Mouse (Mus musculus): ENCODE results near the gene Fam172a.

Gene Fam172a

DNA sequence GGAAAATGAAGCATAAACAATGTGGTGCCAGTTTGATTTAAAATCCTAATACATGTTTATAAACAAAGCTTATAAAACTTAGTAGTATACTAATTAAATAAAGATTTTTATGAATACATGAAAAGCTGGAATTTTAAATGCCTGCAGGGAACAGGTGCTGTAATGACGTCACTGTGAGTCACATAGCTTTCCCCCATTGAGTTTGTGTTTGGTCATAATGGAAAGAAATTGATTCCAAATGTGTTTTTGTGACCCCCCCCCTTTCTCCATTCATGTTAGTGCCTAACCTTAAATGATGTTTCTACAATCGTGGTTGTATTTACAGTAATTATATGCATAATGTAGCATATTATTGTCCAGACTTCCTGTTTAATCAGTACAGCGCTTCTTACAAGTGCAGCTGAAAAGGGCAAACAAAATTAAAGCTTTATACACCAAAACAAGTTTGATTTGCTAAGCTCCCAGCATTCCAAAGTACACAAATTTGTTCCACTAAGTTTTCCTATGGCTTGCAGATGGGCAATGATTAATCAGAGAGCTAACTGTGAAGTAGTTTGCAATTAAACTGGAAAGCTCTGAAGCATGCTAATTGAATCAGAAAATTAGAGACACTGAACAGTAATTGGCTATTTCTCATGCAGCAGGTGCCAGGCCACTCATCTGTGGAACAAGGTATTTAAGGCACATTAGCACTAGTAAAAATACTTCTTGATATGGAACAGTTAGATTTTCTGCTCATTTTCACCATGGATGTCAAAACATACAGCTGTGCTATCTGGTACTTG lies 398.1 kb downstream of the Fam172a start:
- DNase-seq (ENCODE audit: low read depth, low spot score), result no peak

DNA sequence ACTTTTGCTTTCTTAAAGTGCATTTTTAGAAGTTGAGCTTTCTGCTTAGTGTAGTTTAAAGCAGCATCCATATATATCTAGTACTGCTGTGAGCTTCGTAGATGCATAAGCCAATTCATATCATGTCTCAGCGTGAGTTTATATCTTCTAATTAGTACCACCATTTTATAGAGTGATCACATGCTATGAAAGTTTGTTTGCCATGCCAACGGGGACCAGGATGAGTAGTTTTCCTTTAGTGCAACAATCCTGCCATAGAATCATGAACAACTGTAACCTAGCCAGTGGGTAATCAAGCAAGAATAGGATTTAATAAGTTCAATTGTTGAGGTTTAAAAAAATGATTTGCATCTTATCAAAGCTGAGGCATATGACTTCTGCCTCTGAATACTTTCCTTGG lies 398.8 kb downstream of the Fam172a start:
- no peak for DNase-seq (ENCODE audit: low read depth, low spot score)

DNA sequence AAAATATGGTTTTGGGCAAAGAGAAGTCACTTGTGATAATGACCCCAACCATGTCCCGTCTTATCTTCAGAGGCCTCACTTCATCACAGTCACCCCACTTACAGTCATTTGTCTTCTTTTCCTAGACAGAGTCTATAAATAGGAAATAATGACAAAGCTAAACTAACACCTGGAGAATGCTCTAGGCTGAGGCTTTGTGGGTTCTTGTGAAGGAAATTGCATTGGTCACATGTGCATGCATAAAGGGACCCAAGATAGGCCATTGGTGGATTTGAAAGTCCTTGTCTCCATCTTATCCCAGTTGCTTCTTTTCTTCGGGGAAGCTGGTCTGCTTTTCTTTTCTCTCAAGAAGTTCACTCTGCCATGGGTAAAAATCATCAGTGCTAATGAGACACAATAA lies 400.5 kb downstream of the Fam172a start:
- no peak for DNase-seq (ENCODE audit: low read depth, low spot score)

- DNase-seq (ENCODE audit: low read depth, low spot score), result no peak
These were observed 403.0 kb downstream of the Fam172a start for GRCm38 (mm10) chr13:78104851-78105250.

GRCm38 (mm10) chr13:78110648-78111047 lies 408.8 kb downstream of the Fam172a start:
- no peak for DNase-seq (ENCODE audit: low read depth, low spot score)

- DNase-seq (ENCODE audit: low read depth, low spot score), result no peak
These were observed 412.1 kb downstream of the Fam172a start for GRCm38 (mm10) chr13:78113978-78114377.

GRCm38 (mm10) chr13:78118715-78119114 lies 416.9 kb downstream of the Fam172a start:
- no peak for DNase-seq (ENCODE audit: low read depth, low spot score)

- no peak for DNase-seq (ENCODE audit: low read depth, low spot score)
These were observed 420.2 kb downstream of the Fam172a start for GRCm38 (mm10) chr13:78121991-78122390.

DNA sequence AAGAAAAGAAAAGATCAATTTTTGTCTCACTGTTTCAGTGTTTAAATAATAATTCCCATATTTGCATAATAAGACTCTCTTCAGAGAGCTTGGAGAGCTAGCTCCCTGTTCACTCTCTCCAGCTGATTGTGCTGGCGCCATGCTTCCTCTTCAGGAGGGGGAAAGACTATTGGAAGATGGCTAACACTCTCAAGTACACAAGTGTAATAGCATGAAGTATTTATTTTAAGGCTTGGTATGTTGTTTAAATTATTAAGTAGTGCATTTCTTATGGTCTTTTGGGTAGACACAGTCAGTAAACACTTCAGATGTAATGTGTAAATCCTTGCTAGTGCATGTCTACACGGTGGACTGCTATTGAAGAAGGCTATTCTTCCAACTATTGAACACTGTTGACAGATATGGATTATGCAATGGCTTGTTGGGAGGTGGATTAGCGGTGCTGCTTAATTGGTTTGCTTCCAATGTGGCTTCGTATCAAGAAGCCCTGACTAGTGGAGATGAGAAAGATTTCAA lies 422.1 kb downstream of the Fam172a start:
- DNase-seq (ENCODE audit: low read depth, low spot score), result no peak

DNA sequence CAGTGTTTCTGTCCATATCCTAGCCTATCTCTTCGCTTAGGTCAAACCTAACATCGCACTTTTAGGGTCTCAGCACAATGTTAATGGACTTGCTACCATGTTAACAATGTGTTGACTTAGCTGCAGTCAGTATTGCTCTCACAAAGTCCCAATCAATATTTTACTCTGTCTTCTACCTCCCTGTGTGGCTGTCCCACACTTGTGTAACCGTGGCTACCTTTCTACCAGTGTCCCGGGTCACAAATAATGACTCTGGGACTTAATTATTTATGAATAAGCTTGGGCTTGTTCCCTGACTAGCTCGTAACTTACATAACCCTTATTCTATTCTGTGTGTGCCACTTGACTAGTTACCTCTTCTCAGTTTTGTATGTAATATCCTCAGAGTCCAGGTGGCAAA lies 455.6 kb downstream of the Fam172a start:
- no peak for DNase-seq (ENCODE audit: low read depth, low spot score)

- DNase-seq (ENCODE audit: low read depth, low spot score), result no peak
These were observed 460.3 kb downstream of the Fam172a start for GRCm38 (mm10) chr13:78162149-78162548.

DNA sequence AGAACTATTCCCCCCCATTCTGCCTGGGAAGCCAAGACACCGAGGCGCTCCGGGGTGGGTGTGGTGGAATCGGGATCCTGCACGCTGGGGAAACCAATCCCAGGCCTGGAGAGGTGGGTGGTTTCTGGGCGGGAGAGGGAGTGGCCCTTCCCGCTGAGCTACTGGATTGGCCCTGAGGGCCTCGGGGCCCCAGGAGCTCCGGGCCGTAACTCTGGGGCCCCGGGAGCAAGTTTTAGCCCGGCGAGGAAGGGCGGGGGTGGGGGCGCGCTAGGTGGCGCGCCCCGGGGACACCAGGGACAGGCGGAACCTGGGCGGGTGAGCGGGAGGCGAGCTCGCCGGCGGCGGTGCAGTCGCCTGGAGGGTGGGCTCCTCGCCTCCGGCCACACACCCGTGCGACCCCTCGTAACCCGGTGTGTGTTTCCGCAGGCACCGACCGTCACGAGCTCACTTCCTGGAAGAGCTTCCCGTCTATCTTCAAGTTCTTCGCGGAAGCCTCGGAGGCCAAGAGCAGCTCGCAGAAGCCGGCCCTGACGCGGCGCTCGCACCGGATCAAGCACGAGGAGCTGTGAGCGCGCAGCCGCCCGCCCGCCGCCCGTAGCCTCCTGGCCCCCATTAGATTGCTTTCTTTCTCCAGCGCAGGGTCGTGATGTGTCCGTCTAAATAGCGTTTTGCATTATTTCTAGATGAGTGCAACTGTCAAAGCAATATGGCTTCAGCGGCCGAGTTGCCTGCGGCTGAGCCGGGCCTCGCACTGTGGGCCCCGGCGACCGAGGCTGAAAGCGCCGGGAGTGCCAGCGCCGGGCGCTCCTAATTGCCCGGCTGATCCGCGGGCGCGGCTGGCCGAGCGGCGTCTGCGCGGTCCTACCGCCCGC lies 461.5 kb downstream of the Fam172a start:
- DNase-seq (ENCODE audit: low read depth, low spot score), result no peak

- no peak for DNase-seq (ENCODE audit: low read depth, low spot score)
These were observed 463.1 kb downstream of the Fam172a start for GRCm38 (mm10) chr13:78164941-78165340.

GRCm38 (mm10) chr13:78168166-78168565 lies 466.3 kb downstream of the Fam172a start:
- no peak for DNase-seq (ENCODE audit: low read depth, low spot score)

GRCm38 (mm10) chr13:78171320-78171719 lies 469.5 kb downstream of the Fam172a start:
- no peak for DNase-seq (ENCODE audit: low read depth, low spot score)

DNA sequence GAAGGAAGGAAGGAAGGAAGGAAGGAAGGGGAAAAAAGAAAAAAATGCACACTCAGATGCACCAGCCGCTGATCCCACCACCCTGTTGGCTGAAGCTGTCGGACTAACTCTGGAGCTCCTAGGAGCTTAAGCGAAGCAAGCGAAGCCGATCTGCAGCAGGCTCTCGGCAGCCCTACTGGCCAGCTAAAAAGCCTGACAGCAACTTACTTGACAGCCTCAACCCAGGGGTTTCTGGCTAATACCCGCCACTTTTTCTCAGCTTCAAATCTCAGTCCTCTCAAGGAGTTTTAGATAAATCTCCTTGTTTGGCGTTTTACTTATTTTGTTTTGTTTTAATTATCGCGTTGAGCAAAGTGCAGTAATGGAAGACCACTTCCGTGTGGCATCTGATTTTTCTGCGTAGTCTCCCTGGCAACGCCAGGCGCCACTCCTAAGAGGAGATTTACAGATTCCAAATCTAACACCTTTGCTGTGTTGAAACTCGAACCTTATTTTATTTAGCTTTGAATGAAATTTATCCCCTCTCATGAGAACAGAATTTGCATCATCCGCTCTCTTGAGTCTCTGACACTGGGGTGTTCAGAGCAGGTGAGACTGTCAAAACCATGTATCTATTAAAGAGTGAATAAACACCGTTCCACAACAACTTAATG lies 470.3 kb downstream of the Fam172a start:
- no peak for DNase-seq (ENCODE audit: low read depth, low spot score)

GRCm38 (mm10) chr13:78172861-78173260 lies 471.0 kb downstream of the Fam172a start:
- DNase-seq (ENCODE audit: low read depth, low spot score), result no peak

DNA sequence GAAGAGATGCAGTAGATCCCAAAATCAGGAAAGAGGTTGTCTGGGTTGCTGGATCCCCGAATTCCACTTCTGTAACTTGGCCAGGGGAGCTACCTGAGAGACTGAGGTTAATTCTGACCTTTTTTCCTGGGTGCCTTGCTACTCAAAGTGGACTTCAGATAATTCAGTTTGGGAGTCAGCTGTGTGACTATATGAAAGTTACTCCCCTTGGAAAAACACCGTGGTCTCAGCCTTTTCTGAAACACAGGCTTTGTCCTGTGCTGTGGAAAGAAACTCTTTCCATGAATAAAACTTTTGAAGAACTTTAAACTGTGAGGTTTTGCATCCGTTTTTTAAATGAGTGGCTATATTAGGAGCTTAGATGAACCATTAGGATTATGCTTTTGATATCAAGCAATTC lies 472.4 kb downstream of the Fam172a start:
- no peak for DNase-seq (ENCODE audit: low read depth, low spot score)

GRCm38 (mm10) chr13:78174891-78175290 lies 473.1 kb downstream of the Fam172a start:
- DNase-seq (ENCODE audit: low read depth, low spot score), result no peak

GRCm38 (mm10) chr13:78175821-78176380 lies 474.1 kb downstream of the Fam172a start:
- DNase-seq (ENCODE audit: low read depth, low spot score), result no peak

- no peak for DNase-seq (ENCODE audit: low read depth, low spot score)
These were observed 475.6 kb downstream of the Fam172a start for GRCm38 (mm10) chr13:78177381-78177950.

Measured in c-Kit-negative CD71-positive TER-119-positive erythroid progenitor cells, embryonic 14.5 days (primary cell).